Mouse (Mus musculus) 3T3-L1 (cell line): Measurements from ENCODE around the gene Myh9.

Source experiments
- DNase-seq: peaks from one replicate; pipeline ENCODE4 v3.0.0-alpha.2; 2015; ENCODE audit warnings: low read depth, low spot score

Myh9 gene

GRCm38 (mm10) chr15:77843046-77843445 is 1.1 kb upstream of the Myh9 start:
- DNase-seq: no peak

GRCm38 (mm10) chr15:77841361-77842046 is 471 bp downstream of the Myh9 start:
- DNase-seq: peak; percentile 47

- DNase-seq: no peak
These were observed 1.3 kb downstream of the Myh9 start for GRCm38 (mm10) chr15:77840450-77841360.

- no peak for DNase-seq
These were observed 2.3 kb downstream of the Myh9 start for GRCm38 (mm10) chr15:77839529-77840286.

- DNase-seq: no peak
These were observed 3.2 kb downstream of the Myh9 start for GRCm38 (mm10) chr15:77838530-77839387.

- DNase-seq: no peak
These were observed 4.4 kb downstream of the Myh9 start for GRCm38 (mm10) chr15:77837444-77838117.

GRCm38 (mm10) chr15:77836692-77837443 is 5.1 kb downstream of the Myh9 start:
- DNase-seq: peak; percentile 42

GRCm38 (mm10) chr15:77835930-77836653 is 5.9 kb downstream of the Myh9 start:
- peak; percentile 93 for DNase-seq

GRCm38 (mm10) chr15:77834336-77835268 is 7.4 kb downstream of the Myh9 start:
- DNase-seq: no peak

GRCm38 (mm10) chr15:77833731-77834130 is 8.2 kb downstream of the Myh9 start:
- no peak for DNase-seq

- no peak for DNase-seq
These were observed 8.9 kb downstream of the Myh9 start for GRCm38 (mm10) chr15:77833083-77833482.

- DNase-seq: peak; percentile 60
These were observed 9.5 kb downstream of the Myh9 start for GRCm38 (mm10) chr15:77832458-77832904.

GRCm38 (mm10) chr15:77831754-77832457 is 10.1 kb downstream of the Myh9 start:
- no peak for DNase-seq

- no peak for DNase-seq
These were observed 10.8 kb downstream of the Myh9 start for GRCm38 (mm10) chr15:77831138-77831579.

GRCm38 (mm10) chr15:77830481-77831137 is 11.4 kb downstream of the Myh9 start:
- DNase-seq: no peak

- DNase-seq: no peak
These were observed 12.4 kb downstream of the Myh9 start for GRCm38 (mm10) chr15:77829542-77829941.

GRCm38 (mm10) chr15:77828910-77829309 is 13.1 kb downstream of the Myh9 start:
- peak; percentile 45 for DNase-seq
